Comparison of ENCODE assay signal across 8 mouse cellular contexts in genomic region chr1:67181165-67181564, GRCm38 (mm10). TPM values are rescaled to one million over a fixed set of nuclear protein-coding genes. Genes with fewer than 3 reads are reported as not detected.
DNase-seq lines count a peak whose midpoint lies in the region; ATAC-seq and TF ChIP-seq lines count a peak whose summit lies in the region.

No protein-coding gene starts in this region.

- no peaks in the 10 kb centered on the region for H3K4me1 ChIP-seq in hindbrain, embryonic 10.5 days (replicated peaks)
- H3K4me1 ChIP-seq in hindbrain, embryonic 16.5 days (ENCODE audit: control insufficient read depth, insufficient read depth, low read depth, low read length) = no peaks in the 10 kb centered on the region

- H3K9me3 ChIP-seq in hindbrain, embryonic 10.5 days = no peaks in the 10 kb centered on the region
- H3K9me3 ChIP-seq in hindbrain, embryonic 16.5 days (ENCODE audit: control insufficient read depth, low read length) = no peaks in the 10 kb centered on the region

- no peak overlapping the region for H3K27ac ChIP-seq in hindbrain, embryonic 10.5 days
- H3K27ac ChIP-seq in hindbrain, embryonic 16.5 days (ENCODE audit: low read depth, low read length) = no peak overlapping the region
- no peak overlapping the region for H3K27ac ChIP-seq in left cerebral cortex, adult 2 months

- no peak for ATAC-seq in hindbrain, embryonic 16.5 days

- H3K36me3 ChIP-seq in hindbrain, embryonic 10.5 days = no peaks in the 10 kb centered on the region
- H3K36me3 ChIP-seq in hindbrain, embryonic 16.5 days (ENCODE audit: control insufficient read depth, insufficient read depth, low read length) = no peaks in the 10 kb centered on the region

- TF ChIP-seq CTCF in left cerebral cortex, adult 2 months (IDR thresholded peaks at IDR 0.05) = peak; percentile 92

- H3K4me3 ChIP-seq in hindbrain, embryonic 10.5 days = no peak overlapping the region
- no peak overlapping the region for H3K4me3 ChIP-seq in hindbrain, embryonic 16.5 days (ENCODE audit: low read length)
- H3K4me3 ChIP-seq in left cerebral cortex, adult 2 months = no peak overlapping the region

- H3K4me2 ChIP-seq in hindbrain, embryonic 16.5 days (ENCODE audit: low read length) = no peak overlapping the region

- DNase-seq in hindbrain, embryonic 10.5 days (ENCODE audit: low spot score) = peak; percentile 63
- DNase-seq in adipocyte (ENCODE audit: low spot score) = peak; percentile 65
- peak; percentile 81 for DNase-seq in embryo, embryonic 10.5 days (ENCODE audit: low spot score)
- DNase-seq in heart, postnatal 36 days = peak; percentile 17 to 44
- DNase-seq in left cerebral cortex, adult 2 months (ENCODE audit: extremely low spot score in 1 of 2, low spot score in 2 of 2) = peak; percentile 63 to 71
- peak; percentile 21 for DNase-seq in naive thymus-derived CD4-positive, alpha-beta T cell, adult 2 months (ENCODE audit: low read depth)
- DNase-seq in urinary bladder, postnatal 36 days (ENCODE audit: low spot score in 2 of 2) = peak; percentile 28 to 40

- H3K27me3 ChIP-seq in hindbrain, embryonic 10.5 days (ENCODE audit: insufficient read depth, poor library complexity, severe bottlenecking) = no peaks in the 10 kb centered on the region
- H3K27me3 ChIP-seq in hindbrain, embryonic 16.5 days (replicated peaks; ENCODE audit: control insufficient read depth, insufficient read depth, low read length) = no peaks in the 10 kb centered on the region

- intact Hi-C loops in heart, postnatal 36 days (cut with DNase I) = loop anchor here (10.0 kb wide), 1 partner anchor 464 kb away; no protein-coding TSS in a partner anchor
- intact Hi-C loops in left cerebral cortex, adult 2 months (cut with DNase I) = loop anchor here (1.0 kb wide), 1 partner anchor 1958 kb away; no protein-coding TSS in a partner anchor

- 19% methylated on average over 7 of the region's 7 CpGs for WGBS in hindbrain, embryonic 10.5 days
- WGBS in hindbrain, embryonic 16.5 days = 6% methylated on average over 7 of the region's 7 CpGs

- H3K9ac ChIP-seq in hindbrain, embryonic 16.5 days (ENCODE audit: low read depth, low read length) = no peak overlapping the region

RNA-seq across cellular contexts. Expression of gene Cps1, which starts 58.3 kb away (rescaled TPM):
- polyA plus RNA-seq in hindbrain, embryonic 10.5 days (2016; fragmentation: Nextera tagmentation; extraction: Ambion mirVana) = 0.15 TPM in 1 of 2 replicates, not detected in the other
- 0.09 and 0.20 TPM in 2 replicates for polyA plus RNA-seq in hindbrain, embryonic 16.5 days (2015; fragmentation: Nextera tagmentation; extraction: Ambion mirVana)
- under 1 TPM in 1 of 2 experiments, not detected in 1; 0.06 TPM for total RNA-seq in heart, postnatal 36 days (2021)
- total RNA-seq in left cerebral cortex, adult 2 months (2021) = under 1 TPM; 0.18 to 0.30 TPM

Comparison
In these comparisons a context has a peak if more than half of its experiments do, and no peak if none do; other contexts are left out.
1. DNase-seq: peak in every context shown above with its lines; median percentile 81 in embryo, embryonic 10.5 days; 67 in left cerebral cortex, adult 2 months; 65 in adipocyte; 63 in hindbrain, embryonic 10.5 days; 34 in urinary bladder, postnatal 36 days; 30 in heart, postnatal 36 days; 21 in naive thymus-derived CD4-positive, alpha-beta T cell, adult 2 months.